8 mouse cellular contexts compared by ENCODE assay signal in the genomic region with DNA sequence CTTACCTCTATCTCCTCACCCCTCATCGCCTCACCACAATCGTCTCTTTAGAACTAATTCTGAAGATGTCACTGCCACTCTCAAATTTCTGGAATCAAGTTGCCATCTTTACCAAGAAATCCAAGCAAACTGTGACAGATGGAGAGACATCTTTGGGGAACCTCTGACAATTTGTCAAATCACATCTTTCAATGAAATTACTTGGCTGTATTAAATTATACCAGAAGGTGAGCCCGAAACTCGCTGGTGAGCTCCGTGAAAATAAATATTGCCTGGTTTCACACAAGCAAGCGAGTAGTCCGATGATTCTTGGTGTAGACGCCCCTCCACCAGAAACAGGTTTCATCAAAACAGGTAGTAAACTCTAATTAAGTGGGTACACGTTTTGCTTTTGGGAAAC. TPM values are rescaled to one million over a fixed set of nuclear protein-coding genes. Genes with fewer than 3 reads are reported as not detected.
DNase-seq lines count a peak whose midpoint lies in the region; ATAC-seq and TF ChIP-seq lines count a peak whose summit lies in the region.

No protein-coding gene starts in this region.

- peak overlapping the region; percentile 90 for H3K27ac ChIP-seq in left cerebral cortex, adult 2 months
- H3K27ac ChIP-seq in forebrain, embryonic 13.5 days = no peak overlapping the region
- no peak overlapping the region for H3K27ac ChIP-seq in limb, embryonic 11.5 days (replicated peaks; ENCODE audit: low read depth, low read length)
- H3K27ac ChIP-seq in neural tube, embryonic 13.5 days (replicated peaks) = no peak overlapping the region

- peak overlapping the region; percentile 82 for H3K4me2 ChIP-seq in forebrain, embryonic 13.5 days
- peak overlapping the region; percentile 73 for H3K4me2 ChIP-seq in limb, embryonic 11.5 days (ENCODE audit: low read depth, severe bottlenecking)
- peak overlapping the region; percentile 63 for H3K4me2 ChIP-seq in neural tube, embryonic 13.5 days

- no peaks in the 10 kb centered on the region for H3K36me3 ChIP-seq in forebrain, embryonic 13.5 days (ENCODE audit: poor library complexity, severe bottlenecking)
- H3K36me3 ChIP-seq in limb, embryonic 11.5 days (ENCODE audit: control insufficient read depth, insufficient read depth, low read length) = no peaks in the 10 kb centered on the region
- H3K36me3 ChIP-seq in neural tube, embryonic 13.5 days = no peaks in the 10 kb centered on the region

- H3K9me3 ChIP-seq in forebrain, embryonic 13.5 days (replicated peaks) = no peaks in the 10 kb centered on the region
- H3K9me3 ChIP-seq in limb, embryonic 11.5 days (ENCODE audit: control insufficient read depth, low read length) = no peaks in the 10 kb centered on the region
- H3K9me3 ChIP-seq in neural tube, embryonic 13.5 days = no peaks in the 10 kb centered on the region

- no peak for DNase-seq in left cerebral cortex, adult 2 months (ENCODE audit: extremely low spot score in 1 of 2, low spot score in 2 of 2)
- no peak for DNase-seq in left cerebral cortex, postnatal 10 days (ENCODE audit: extremely low spot score in 1 of 2, low spot score in 2 of 2)
- DNase-seq in limb, embryonic 11.5 days (ENCODE audit: low spot score) = no peak
- no peak for DNase-seq in urinary bladder, adult 18-20 months (ENCODE audit: low spot score in 2 of 2)
- DNase-seq in cerebellum, adult 9-11 months = no peak
- DNase-seq in retina, embryonic 14.5 days (ENCODE audit: low spot score) = no peak

- no peak for TF ChIP-seq CTCF in left cerebral cortex, adult 2 months (IDR thresholded peaks at IDR 0.05)

- ATAC-seq in forebrain, embryonic 13.5 days = no peak
- ATAC-seq in limb, embryonic 11.5 days (ENCODE audit: insufficient number of reproducible peaks, low FRiP score, low TSS enrichment, low read depth) = no peak
- ATAC-seq in neural tube, embryonic 13.5 days (ENCODE audit: low read depth) = no peak

- peak overlapping the region; percentile 86 for H3K9ac ChIP-seq in forebrain, embryonic 13.5 days
- no peak overlapping the region for H3K9ac ChIP-seq in limb, embryonic 11.5 days (ENCODE audit: low read length)
- peak overlapping the region; percentile 79 for H3K9ac ChIP-seq in neural tube, embryonic 13.5 days

- peaks cover 41% of the 10 kb centered on the region for H3K4me1 ChIP-seq in forebrain, embryonic 13.5 days
- peaks cover 7% of the 10 kb centered on the region for H3K4me1 ChIP-seq in limb, embryonic 11.5 days (ENCODE audit: control insufficient read depth, insufficient read depth, low read length)
- H3K4me1 ChIP-seq in neural tube, embryonic 13.5 days (replicated peaks) = peaks cover 33% of the 10 kb centered on the region

- H3K4me3 ChIP-seq in left cerebral cortex, adult 2 months = peak overlapping the region; percentile 75
- H3K4me3 ChIP-seq in forebrain, embryonic 13.5 days = peak overlapping the region; percentile 86
- peak overlapping the region; percentile 86 for H3K4me3 ChIP-seq in limb, embryonic 11.5 days (ENCODE audit: low read depth, low read length)
- H3K4me3 ChIP-seq in neural tube, embryonic 13.5 days = peak overlapping the region; percentile 64

- intact Hi-C loops in left cerebral cortex, adult 2 months (cut with DNase I) = loop anchor here (5.0 kb wide), 2 partner anchors 71 to 126 kb away; no protein-coding TSS in a partner anchor
- intact Hi-C loops in left cerebral cortex, postnatal 10 days (cut with DNase I) = loop anchor here (5.0 kb wide), 1 partner anchor 114 kb away; no protein-coding TSS in a partner anchor

- no peaks in the 10 kb centered on the region for H3K27me3 ChIP-seq in forebrain, embryonic 13.5 days
- H3K27me3 ChIP-seq in limb, embryonic 11.5 days (ENCODE audit: control insufficient read depth, insufficient read depth, low read length) = no peaks in the 10 kb centered on the region
- no peaks in the 10 kb centered on the region for H3K27me3 ChIP-seq in neural tube, embryonic 13.5 days

- 45% methylated on average over 9 of the region's 9 CpGs for WGBS in forebrain, embryonic 13.5 days
- 43% methylated on average over 9 of the region's 9 CpGs for WGBS in limb, embryonic 11.5 days
- WGBS in neural tube, embryonic 13.5 days = 47% methylated on average over 9 of the region's 9 CpGs

RNA-seq across cellular contexts. Expression of gene Gab1, which starts 2.2 kb away (rescaled TPM):
- total RNA-seq in left cerebral cortex, adult 2 months (2021) = 10 to 100 TPM; 11.4 to 13.0 TPM
- 10 to 100 TPM; 11.6 to 11.9 TPM for total RNA-seq in left cerebral cortex, postnatal 10 days (2021)
- 10.8 TPM in 2 replicates for polyA plus RNA-seq in forebrain, embryonic 13.5 days (2015; fragmentation: Nextera tagmentation; extraction: Ambion mirVana)
- polyA plus RNA-seq in limb, embryonic 11.5 days (2014; fragmentation: Nextera tagmentation; extraction: Ambion mirVana) = 22.2 and 22.4 TPM in 2 replicates
- polyA plus RNA-seq in neural tube, embryonic 13.5 days (2015; fragmentation: Nextera tagmentation; extraction: Ambion mirVana) = 12.8 and 14.2 TPM in 2 replicates
